Mouse (Mus musculus) cerebellum, postnatal 36 days (tissue): Measurements from ENCODE around the gene Fam120b.

Experiments used
- DNase-seq, 2 experiments: peaks; one replicate each; pipeline ENCODE4 v3.0.0; 2021 to 2022; ENCODE audit warnings: mixed read lengths in 2 of 2

Fam120b gene

GRCm38 (mm10) chr17:15395997-15396675 lies at the start of gene Fam120b:
Gene Fam120b, plus strand, starts transcription at chr17:15396202.
- peak; percentile 80 to 83 for DNase-seq

GRCm38 (mm10) chr17:15350152-15350551 lies 45.9 kb upstream of the Fam120b start:
- DNase-seq, result no peak

- DNase-seq, result no peak
Observed at GRCm38 (mm10) chr17:15352869-15353610, 43.0 kb upstream of the Fam120b start.

- no peak for DNase-seq
Observed at GRCm38 (mm10) chr17:15354006-15354405, 42.0 kb upstream of the Fam120b start.

- DNase-seq, result no peak
Observed at GRCm38 (mm10) chr17:15355072-15355471, 40.9 kb upstream of the Fam120b start.

- DNase-seq, result no peak
Observed at GRCm38 (mm10) chr17:15356526-15356925, 39.5 kb upstream of the Fam120b start.

- no peak for DNase-seq
Observed at GRCm38 (mm10) chr17:15357071-15357470, 38.9 kb upstream of the Fam120b start.

GRCm38 (mm10) chr17:15363656-15364055 lies 32.3 kb upstream of the Fam120b start:
- no peak for DNase-seq

- DNase-seq, result no peak
Observed at GRCm38 (mm10) chr17:15365650-15366049, 30.4 kb upstream of the Fam120b start.

GRCm38 (mm10) chr17:15370401-15370800 lies 25.6 kb upstream of the Fam120b start:
- no peak for DNase-seq

- DNase-seq, result no peak
Observed at GRCm38 (mm10) chr17:15371967-15372835, 23.8 kb upstream of the Fam120b start.

- no peak for DNase-seq
Observed at GRCm38 (mm10) chr17:15372931-15373652, 22.9 kb upstream of the Fam120b start.

GRCm38 (mm10) chr17:15374321-15375141 lies 21.5 kb upstream of the Fam120b start:
- no peak for DNase-seq

- DNase-seq, result no peak
Observed at GRCm38 (mm10) chr17:15375224-15375623, 20.8 kb upstream of the Fam120b start.

- DNase-seq, result peak; percentile 38 to 41
Observed at GRCm38 (mm10) chr17:15375701-15376493, 20.1 kb upstream of the Fam120b start.

GRCm38 (mm10) chr17:15376494-15377181 lies 19.4 kb upstream of the Fam120b start, which contains the start of gene Dll1:
Gene Dll1, minus strand, starts transcription at chr17:15376872.
- DNase-seq, result peak in 1 of 2 experiments; percentile 25

GRCm38 (mm10) chr17:15377901-15378300 lies 18.1 kb upstream of the Fam120b start:
- DNase-seq, result no peak

- DNase-seq, result no peak
Observed at GRCm38 (mm10) chr17:15378413-15379109, 17.4 kb upstream of the Fam120b start.
